Mouse (Mus musculus) MEL (cell line): ENCODE data around the gene Thoc7.

Source experiments
- CHD1 ChIP-seq: IDR thresholded peaks from 2 replicates; pipeline ENCODE4 v1.6.1; 2012; ENCODE audit warnings: low read depth, mild to moderate bottlenecking, inconsistent platforms, low read length, improper control_type of control experiment
- CTCF ChIP-seq, 3 experiments: IDR thresholded peaks in 2 of 3; conservative IDR thresholded peaks in 1 of 3; 2 replicates each; pipeline ENCODE4 v1.5.1; 2011 to 2012; ENCODE audit warnings: low read length in 3 of 3, low read depth in 2 of 3, mild to moderate bottlenecking in 2 of 3, improper control_type of control experiment in 1 of 3, inconsistent platforms in 1 of 3, mixed read lengths in 1 of 3, moderate library complexity in 1 of 3; ENCODE audit not compliant: control insufficient read depth in 1 of 3, insufficient read depth in 1 of 3, poor library complexity in 1 of 3, severe bottlenecking in 1 of 3
- EP300 ChIP-seq, 2 experiments: IDR thresholded peaks; 2 replicates each; pipeline ENCODE4 v1.6.1; 2011; ENCODE audit warnings: improper control_type of control experiment in 2 of 2, low read length in 2 of 2, low read depth in 1 of 2, mild to moderate bottlenecking in 1 of 2
- MAFK ChIP-seq: IDR thresholded peaks from 2 replicates; pipeline ENCODE4 v1.6.1; 2011; ENCODE audit warnings: low read depth, mild to moderate bottlenecking, low read length, improper control_type of control experiment, borderline replicate concordance
- MAX ChIP-seq: IDR thresholded peaks from 2 replicates; pipeline ENCODE4 v1.6.1; 2011; ENCODE audit warnings: low read length, improper control_type of control experiment
- MXI1 ChIP-seq: IDR thresholded peaks from 2 replicates; pipeline ENCODE4 v1.6.1; 2011; ENCODE audit warnings: mild to moderate bottlenecking, low read depth, low read length, improper control_type of control experiment
- NRF1 ChIP-seq: IDR thresholded peaks from 2 replicates; pipeline ENCODE4 v1.6.1; 2014; ENCODE audit warnings: low read depth, mild to moderate bottlenecking, inconsistent platforms, low read length, improper control_type of control experiment, moderate library complexity; ENCODE audit not compliant: poor library complexity, insufficient read depth, severe bottlenecking
- POLR2A ChIP-seq, 2 experiments: IDR thresholded peaks; 2 replicates each; pipeline ENCODE4 v1.6.1; 2011 to 2012; ENCODE audit warnings: low read length in 2 of 2, mild to moderate bottlenecking in 2 of 2, control low read depth in 1 of 2, improper control_type of control experiment in 1 of 2, low read depth in 1 of 2, moderate library complexity in 1 of 2; ENCODE audit not compliant: control insufficient read depth in 1 of 2, insufficient read depth in 1 of 2, poor library complexity in 1 of 2
- TAL1 ChIP-seq: IDR thresholded peaks from 2 replicates; pipeline ENCODE4 v1.6.1; 2012; ENCODE audit warnings: mild to moderate bottlenecking, inconsistent platforms, low read length, moderate library complexity, mixed read lengths
- USF1 ChIP-seq: IDR thresholded peaks from 2 replicates; pipeline ENCODE4 v1.6.1; 2014; ENCODE audit warnings: low read depth, mild to moderate bottlenecking, inconsistent platforms, low read length, improper control_type of control experiment, moderate library complexity
- USF2 ChIP-seq, 2 experiments: IDR thresholded peaks; 2 replicates each; pipeline ENCODE4 v1.6.1; 2011 to 2012; ENCODE audit warnings: improper control_type of control experiment in 2 of 2, low read length in 2 of 2, borderline replicate concordance in 1 of 2, inconsistent platforms in 1 of 2, low read depth in 1 of 2, mild to moderate bottlenecking in 1 of 2; ENCODE audit not compliant: insufficient read depth in 1 of 2
- ZC3H11A ChIP-seq: IDR thresholded peaks from 2 replicates; pipeline ENCODE4 v1.6.1; 2012; ENCODE audit warnings: low read depth, mild to moderate bottlenecking, inconsistent platforms, low read length, improper control_type of control experiment
- ZMIZ1 ChIP-seq: IDR thresholded peaks from 2 replicates; pipeline ENCODE4 v1.6.1; 2012; ENCODE audit warnings: low read depth, mild to moderate bottlenecking, inconsistent platforms, low read length, improper control_type of control experiment, moderate library complexity

GRCm38 (mm10) chr14:13917208-13917607 lies 44.4 kb downstream of the Thoc7 start:
- TF ChIP-seq CTCF (IDR thresholded peaks at IDR 0.05 in 2 of 3, conservative IDR thresholded peaks at IDR 0.05 in 1 of 3; ENCODE audit: control insufficient read depth in 1 of 3, insufficient read depth in 1 of 3, low read depth in 2 of 3, low read length in 3 of 3, poor library complexity in 1 of 3, severe bottlenecking in 1 of 3), result no peak
- TF ChIP-seq MXI1, result no peak
- TF ChIP-seq USF1, result no peak
- no peak for TF ChIP-seq ZC3H11A
- no peak for TF ChIP-seq TAL1
- TF ChIP-seq MAFK, result no peak
- TF ChIP-seq MAX, result no peak
- no peak for TF ChIP-seq ZMIZ1
- no peak for TF ChIP-seq POLR2A (IDR thresholded peaks at IDR 0.05; ENCODE audit: control insufficient read depth in 1 of 2, insufficient read depth in 1 of 2, low read depth in 1 of 2, low read length in 2 of 2, poor library complexity in 1 of 2)
- TF ChIP-seq CHD1, result no peak
- TF ChIP-seq USF2 (IDR thresholded peaks at IDR 0.05; ENCODE audit: borderline replicate concordance in 1 of 2, insufficient read depth in 1 of 2, low read depth in 1 of 2, low read length in 2 of 2), result no peak
- TF ChIP-seq NRF1, result no peak
- TF ChIP-seq EP300 (IDR thresholded peaks at IDR 0.05; ENCODE audit: low read depth in 1 of 2, low read length in 2 of 2), result no peak
